In genomic region chr12:104262863-104263262, GRCm38 (mm10) we compare ENCODE assay signal across 21 mouse cellular contexts. TPM values are rescaled to one million over a fixed set of nuclear protein-coding genes. Genes with fewer than 3 reads are reported as not detected.
DNase-seq lines count a peak whose midpoint lies in the region; ATAC-seq and TF ChIP-seq lines count a peak whose summit lies in the region.
"Had no signal": no experiment of that assay in that cellular context is flagged by ENCODE, and none has a peak within 500 bp of the region (broad histone marks: within the 10 kb centered on the region; RNA-seq: fewer than 3 reads in every experiment).

TSS of gene Serpina3i (plus strand) at chr12:104263122.

- H3K27ac ChIP-seq in kidney, postnatal 0 days = no peak within 1 kb of the TSS
- H3K27ac ChIP-seq: intestine, embryonic 15.5 days; liver, embryonic 15.5 days had no signal

- H3K4me1 ChIP-seq in kidney, postnatal 0 days (replicated peaks; ENCODE audit: insufficient read depth, low read length) = no peaks in the 10 kb centered on the region
- H3K4me1 ChIP-seq: intestine, embryonic 15.5 days; liver, embryonic 15.5 days had no signal

- no peak for ATAC-seq in kidney, postnatal 0 days (replicated peaks; ENCODE audit: low FRiP score, low read depth)
- ATAC-seq in megakaryocyte-erythroid progenitor cell, adult 5-6 weeks (replicated peaks; ENCODE audit: low FRiP score, low TSS enrichment, poor library complexity, severe bottlenecking) = no peak
- ATAC-seq: CD4-positive, CD25-positive, alpha-beta regulatory T cell, adult 4 months; intestine, embryonic 15.5 days had no signal

- H3K36me3 ChIP-seq in kidney, postnatal 0 days (ENCODE audit: insufficient read depth, low read length) = no peaks in the 10 kb centered on the region
- H3K36me3 ChIP-seq: intestine, embryonic 15.5 days; liver, embryonic 15.5 days had no signal

- H3K9me3 ChIP-seq in kidney, postnatal 0 days (replicated peaks; ENCODE audit: low read length) = no peaks in the 10 kb centered on the region
- H3K9me3 ChIP-seq: intestine, embryonic 15.5 days; liver, embryonic 15.5 days had no signal

- peak; percentile 60 for DNase-seq in kidney, postnatal 0 days (ENCODE audit: low spot score)
- DNase-seq in kidney, postnatal 25 days = no peak
- DNase-seq in thymus, postnatal 0 days (ENCODE audit: low spot score) = no peak
- no peak for DNase-seq in thymus, adult 18-20 months
- peak; percentile 83 for DNase-seq in ZHBTc4 (ENCODE audit: low read depth, low spot score)
- DNase-seq in testis, postnatal 14 days (ENCODE audit: low spot score) = peak; percentile 10
- DNase-seq in kidney, adult 8-10 months = no peak
- DNase-seq: adrenal gland, postnatal 10 days; cerebellum, adult 8-10 months; forebrain, postnatal 0 days; gastrocnemius, postnatal 10 days; left cerebral cortex, postnatal 4 days; right cerebral cortex, postnatal 4 days; thymus, postnatal 36 days had no signal

- no peak within 1 kb of the TSS for H3K4me2 ChIP-seq in kidney, postnatal 0 days (ENCODE audit: low read length)
- H3K4me2 ChIP-seq: intestine, embryonic 15.5 days; liver, embryonic 15.5 days; midbrain, embryonic 11.5 days had no signal

- H3K4me3 ChIP-seq in kidney, postnatal 0 days (replicated peaks; ENCODE audit: low read depth, low read length) = no peak within 1 kb of the TSS
- H3K4me3 ChIP-seq: erythroblast, embryonic 14.5 days; intestine, embryonic 15.5 days; liver, embryonic 15.5 days had no signal

- no peak for TF ChIP-seq CTCF in kidney, postnatal 0 days (IDR thresholded peaks at IDR 0.05; ENCODE audit: low read depth)

- H3K27me3 ChIP-seq in kidney, postnatal 0 days (ENCODE audit: insufficient read depth, low read length) = no peaks in the 10 kb centered on the region
- H3K27me3 ChIP-seq: intestine, embryonic 15.5 days; liver, embryonic 15.5 days had no signal

- no peak within 1 kb of the TSS for H3K9ac ChIP-seq in kidney, postnatal 0 days (ENCODE audit: low read depth, low read length)
- H3K9ac ChIP-seq: forebrain, postnatal 0 days; intestine, embryonic 15.5 days; liver, embryonic 15.5 days had no signal

RNA-seq across cellular contexts. Expression of gene Serpina3i, which starts in this region (rescaled TPM):
- polyA plus RNA-seq in kidney, postnatal 0 days (2015; fragmentation: Nextera tagmentation; extraction: Ambion mirVana) = 0.24 and 0.28 TPM in 2 replicates
- polyA plus RNA-seq in thymus, postnatal 0 days (2015; fragmentation: Nextera tagmentation; extraction: Ambion mirVana) = 20.9 and 23.1 TPM in 2 replicates
- not detected in 2 replicates for total RNA-seq in megakaryocyte-erythroid progenitor cell, adult 5-6 weeks (2014; fragmentation: Nextera tagmentation)
- not detected in 2 replicates for total RNA-seq in megakaryocyte-erythroid progenitor cell, adult 5-6 weeks (2017)
- total RNA-seq: left cerebral cortex, postnatal 4 days had no signal
- polyA plus RNA-seq: CD4-positive, CD25-positive, alpha-beta regulatory T cell, adult 4 months; erythroblast, embryonic 14.5 days; forebrain, postnatal 0 days; hindbrain, embryonic 11.5 days; intestine, embryonic 15.5 days had no signal

Comparison
In these comparisons a context has a peak if more than half of its experiments do, and no peak if none do; other contexts are left out.
1. RNA of gene Serpina3i (polyA plus RNA-seq): 20.9 to 23.1 TPM in thymus, postnatal 0 days; 0.24 to 0.28 TPM in kidney, postnatal 0 days; every median in the first group is over 10 times any median in the second.
2. Peak in DNase-seq in kidney, postnatal 0 days; RNA of the gene not detected or under 1 TPM.
3. DNase-seq: peak in ZHBTc4 (single experiment) and testis, postnatal 14 days (single experiment); none in kidney, postnatal 25 days (0 of 2), thymus, postnatal 0 days (single experiment), thymus, adult 18-20 months (0 of 2) and kidney, adult 8-10 months (0 of 2).